Mouse (Mus musculus) heart, postnatal 0 days (tissue): ENCODE results near the gene Abraxas2.

Source experiments
- CTCF ChIP-seq: IDR thresholded peaks from 2 replicates; pipeline ENCODE4 v1.5.1; 2016; ENCODE audit warnings: antibody characterized with exemption, control low read depth, low read depth
- EP300 ChIP-seq: IDR thresholded peaks from 2 replicates; pipeline ENCODE4 v1.6.1; 2016; ENCODE audit warnings: antibody characterized with exemption, low read depth

- TF ChIP-seq CTCF (no peak), EP300 (no peak)
These were observed 34.5 kb upstream of the Abraxas2 start for GRCm38 (mm10) chr7:132824346-132825022.
